Comparison of ENCODE assay signal across 11 mouse cellular contexts in genomic region chr1:127280256-127280655, GRCm38 (mm10).
DNase-seq lines count a peak whose midpoint lies in the region; ATAC-seq and TF ChIP-seq lines count a peak whose summit lies in the region.
"Had no signal": no experiment of that assay in that cellular context is flagged by ENCODE, and none has a peak within 500 bp of the region (broad histone marks: within the 10 kb centered on the region; RNA-seq: fewer than 3 reads in every experiment).

No protein-coding gene starts in this region.

- 100% methylated on average over 1 of the region's 1 CpGs for WGBS in liver, adult 2 months
- 93% methylated on average over 1 of the region's 1 CpGs for WGBS in liver, embryonic 11.5 days
- WGBS in hindbrain, embryonic 16.5 days, result 100% methylated on average over 1 of the region's 1 CpGs

- no peak overlapping the region for H3K27ac ChIP-seq in liver, adult 2 months (replicated peaks; ENCODE audit: insufficient read depth, low read depth, low read length)
- H3K27ac ChIP-seq in liver, embryonic 11.5 days (ENCODE audit: low read depth, low read length), result no peak overlapping the region
- no peak overlapping the region for H3K27ac ChIP-seq in CH12.LX (ENCODE audit: insufficient read depth, low read depth)
- H3K27ac ChIP-seq in hindbrain, embryonic 16.5 days (ENCODE audit: low read depth, low read length), result no peak overlapping the region
- H3K27ac ChIP-seq: macrophage; neural tube, embryonic 13.5 days had no signal

- TF ChIP-seq CTCF in liver, adult 2 months (IDR thresholded peaks at IDR 0.05; ENCODE audit: low read depth, low read length), result 0 out of 2 replicates have a peak, but pooled peaks have one; percentile 7
- TF ChIP-seq CTCF in CH12.LX (conservative IDR thresholded peaks at IDR 0.05 in 1 of 2, IDR thresholded peaks at IDR 0.05 in 1 of 2; ENCODE audit: low read depth in 2 of 2, low read length in 2 of 2), result peak; percentile 44 to 54; a peak in 3 of 4 replicates

- no peaks in the 10 kb centered on the region for H3K36me3 ChIP-seq in liver, adult 2 months (ENCODE audit: control insufficient read depth, insufficient read depth, low read length)
- no peaks in the 10 kb centered on the region for H3K36me3 ChIP-seq in liver, embryonic 11.5 days (ENCODE audit: control insufficient read depth, insufficient read depth, low read length)
- H3K36me3 ChIP-seq in CH12.LX (replicated peaks in 1 of 2; ENCODE audit: control insufficient read depth in 1 of 2, insufficient read depth in 1 of 2, low read length in 1 of 2), result peaks cover 0 to 22% of the 10 kb centered on the region in 2 experiments
- H3K36me3 ChIP-seq in hindbrain, embryonic 16.5 days (ENCODE audit: control insufficient read depth, insufficient read depth, low read length), result no peaks in the 10 kb centered on the region
- H3K36me3 ChIP-seq: neural tube, embryonic 13.5 days had no signal

- no peaks in the 10 kb centered on the region for H3K79me2 ChIP-seq in liver, adult 2 months (ENCODE audit: control insufficient read depth, insufficient read depth, low read length)
- H3K79me2 ChIP-seq in CH12.LX (replicated peaks; ENCODE audit: control insufficient read depth, extremely low read depth, insufficient read depth, poor library complexity, severe bottlenecking), result no peaks in the 10 kb centered on the region

- TF ChIP-seq EP300 in CH12.LX (IDR thresholded peaks at IDR 0.05; ENCODE audit: low read length), result no peak

- H3K27me3 ChIP-seq in liver, adult 2 months (ENCODE audit: control insufficient read depth, insufficient read depth, low read length), result no peaks in the 10 kb centered on the region
- H3K27me3 ChIP-seq in liver, embryonic 11.5 days (replicated peaks; ENCODE audit: control insufficient read depth, insufficient read depth, low read length), result no peaks in the 10 kb centered on the region
- H3K27me3 ChIP-seq in CH12.LX (replicated peaks), result no peaks in the 10 kb centered on the region
- no peaks in the 10 kb centered on the region for H3K27me3 ChIP-seq in hindbrain, embryonic 16.5 days (replicated peaks; ENCODE audit: control insufficient read depth, insufficient read depth, low read length)
- H3K27me3 ChIP-seq: neural tube, embryonic 13.5 days had no signal

- in situ Hi-C loops in CH12.LX (cut with MboI; ENCODE audit: low pct_ligation_motif_present, low pct_unique_long_range_greater_than_20kb, low sequenced_read_pairs), result no loop called here

- no peak for ATAC-seq in liver, embryonic 11.5 days (replicated peaks; ENCODE audit: low FRiP score)
- ATAC-seq in megakaryocyte-erythroid progenitor cell, adult 5-6 weeks (replicated peaks; ENCODE audit: low FRiP score, low TSS enrichment, poor library complexity, severe bottlenecking), result peak; percentile 61
- ATAC-seq in monocyte, adult 5-6 weeks (replicated peaks; ENCODE audit: insufficient number of reproducible peaks, low FRiP score, low TSS enrichment, poor library complexity, severe bottlenecking), result no peak
- no peak for ATAC-seq in hindbrain, embryonic 16.5 days

- TF ChIP-seq RAD21 in CH12.LX (IDR thresholded peaks at IDR 0.05; ENCODE audit: low read depth, low read length), result peak; percentile 50

- H3K4me2 ChIP-seq in liver, embryonic 11.5 days, result no peak overlapping the region
- no peak overlapping the region for H3K4me2 ChIP-seq in CH12.LX (ENCODE audit: insufficient read depth, low read depth, poor library complexity, severe bottlenecking)
- no peak overlapping the region for H3K4me2 ChIP-seq in hindbrain, embryonic 16.5 days (ENCODE audit: low read length)
- H3K4me2 ChIP-seq: neural tube, embryonic 13.5 days had no signal

- H3K4me1 ChIP-seq in liver, adult 2 months (ENCODE audit: control insufficient read depth, insufficient read depth, low read length), result peaks cover 2% of the 10 kb centered on the region; the same call in 1 of the 2 replicates
- H3K4me1 ChIP-seq in liver, embryonic 11.5 days (replicated peaks; ENCODE audit: control insufficient read depth, insufficient read depth, low read length), result no peaks in the 10 kb centered on the region
- H3K4me1 ChIP-seq in CH12.LX (ENCODE audit: control insufficient read depth in 1 of 2, insufficient read depth in 2 of 2), result peaks cover 2 to 7% of the 10 kb centered on the region in 2 experiments; a peak in 1 of 4 replicates
- no peaks in the 10 kb centered on the region for H3K4me1 ChIP-seq in hindbrain, embryonic 16.5 days (ENCODE audit: control insufficient read depth, insufficient read depth, low read depth, low read length)
- H3K4me1 ChIP-seq: neural tube, embryonic 13.5 days had no signal

- no peak overlapping the region for H3K4me3 ChIP-seq in liver, adult 2 months (ENCODE audit: insufficient read depth, low read depth, low read length)
- no peak overlapping the region for H3K4me3 ChIP-seq in liver, embryonic 11.5 days (ENCODE audit: low read depth, low read length)
- H3K4me3 ChIP-seq in CH12.LX (replicated peaks in 1 of 3; ENCODE audit: low read depth in 2 of 3, low read length in 2 of 3, poor library complexity in 1 of 3), result no peak overlapping the region
- no peak overlapping the region for H3K4me3 ChIP-seq in hindbrain, embryonic 16.5 days (ENCODE audit: low read length)
- H3K4me3 ChIP-seq: neural tube, embryonic 13.5 days had no signal

- no peak overlapping the region for H3K9ac ChIP-seq in liver, adult 2 months (ENCODE audit: low read depth, low read length)
- no peak overlapping the region for H3K9ac ChIP-seq in liver, embryonic 11.5 days (ENCODE audit: low read depth, low read length)
- H3K9ac ChIP-seq in CH12.LX (ENCODE audit: insufficient read depth, low read depth), result no peak overlapping the region
- H3K9ac ChIP-seq in hindbrain, embryonic 16.5 days (ENCODE audit: low read depth, low read length), result no peak overlapping the region
- H3K9ac ChIP-seq: neural tube, embryonic 13.5 days had no signal

- DNase-seq in adrenal gland, postnatal 25 days, result peak; percentile 10
- DNase-seq in adrenal gland, adult 8-10 months, result no peak
- no peak for DNase-seq in liver, adult 2 months (ENCODE audit: extremely low read depth, low read depth, low spot score)
- no peak for DNase-seq in liver, embryonic 11.5 days (ENCODE audit: low spot score)
- no peak for DNase-seq in CH12.LX (ENCODE audit: extremely low read depth)
- DNase-seq: layer of hippocampus, postnatal 36 days had no signal

- dilution Hi-C loops in CH12.LX (cut with MboI; ENCODE audit: extremely low pct_ligation_motif_present, extremely low pct_unique_long_range_greater_than_20kb, low sequenced_read_pairs), result no loop called here

- no peak for TF ChIP-seq POLR2A in liver, adult 2 months (IDR thresholded peaks at IDR 0.05; ENCODE audit: extremely low read depth, insufficient read depth, low read length)
- TF ChIP-seq POLR2A in CH12.LX (IDR thresholded peaks at IDR 0.05; ENCODE audit: low read depth, low read length), result no peak

- no peaks in the 10 kb centered on the region for H3K9me3 ChIP-seq in liver, embryonic 11.5 days (ENCODE audit: control insufficient read depth, low read length)
- H3K9me3 ChIP-seq in CH12.LX (replicated peaks; ENCODE audit: low read length), result no peaks in the 10 kb centered on the region
- H3K9me3 ChIP-seq in hindbrain, embryonic 16.5 days (ENCODE audit: control insufficient read depth, low read length), result no peaks in the 10 kb centered on the region
- H3K9me3 ChIP-seq: neural tube, embryonic 13.5 days had no signal

TF ChIP-seq in CH12.LX, 34 proteins besides CTCF, POLR2A, EP300 and RAD21:
- TF ChIP-seq USF1 (IDR thresholded peaks at IDR 0.05; ENCODE audit: low read depth, low read length) (no peak), UBTF (IDR thresholded peaks at IDR 0.05; ENCODE audit: low read depth, low read length) (no peak), SMC3 (IDR thresholded peaks at IDR 0.05; ENCODE audit: low read depth, low read length) (peak; percentile 59)
